Mouse (Mus musculus) CH12.LX (cell line): Measurements from ENCODE around the gene Adgrl3.

Experiments
- CTCF ChIP-seq, 2 experiments: IDR thresholded peaks in 1 of 2; conservative IDR thresholded peaks in 1 of 2; 2 replicates each; pipeline ENCODE4 v1.5.1; 2011 to 2012; ENCODE audit warnings: low read depth in 2 of 2, low read length in 2 of 2, improper control_type of control experiment in 1 of 2, inconsistent platforms in 1 of 2, mild to moderate bottlenecking in 1 of 2, moderate library complexity in 1 of 2
- POLR2A ChIP-seq: IDR thresholded peaks from 2 replicates; pipeline ENCODE4 v1.6.1; 2011; ENCODE audit warnings: low read depth, mild to moderate bottlenecking, improper control_type of control experiment, low read length
- POLR2AphosphoS2 ChIP-seq: IDR thresholded peaks from 2 replicates; pipeline ENCODE4 v1.6.1; 2011; ENCODE audit warnings: low read depth, low read length, improper control_type of control experiment

DNA sequence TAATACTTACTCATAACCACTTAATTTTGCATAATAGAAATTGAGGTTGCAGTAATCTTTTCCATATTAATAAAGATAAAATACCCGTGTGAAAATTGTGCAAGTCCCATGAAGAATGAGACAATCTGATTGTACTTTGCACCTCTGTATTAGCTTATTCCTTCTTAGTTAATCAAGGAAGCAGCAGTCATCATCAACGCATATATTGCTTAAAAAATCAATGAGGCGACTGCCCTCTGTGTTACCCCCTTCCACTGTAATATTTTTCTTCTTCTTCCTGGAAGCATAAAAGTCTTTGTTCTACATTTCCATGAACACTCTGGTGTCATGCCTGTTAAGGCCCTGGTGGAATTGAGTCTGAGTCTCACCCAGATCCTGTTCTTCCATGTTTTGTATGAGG is 416.4 kb downstream of the Adgrl3 start:
- TF ChIP-seq POLR2A (no peak), POLR2AphosphoS2 (no peak), CTCF (conservative IDR thresholded peaks at IDR 0.05 in 1 of 2, IDR thresholded peaks at IDR 0.05 in 1 of 2; ENCODE audit: low read depth in 2 of 2, low read length in 2 of 2) (no peak)
